Mouse (Mus musculus): Measurements from ENCODE around the gene Rassf5.

DNA sequence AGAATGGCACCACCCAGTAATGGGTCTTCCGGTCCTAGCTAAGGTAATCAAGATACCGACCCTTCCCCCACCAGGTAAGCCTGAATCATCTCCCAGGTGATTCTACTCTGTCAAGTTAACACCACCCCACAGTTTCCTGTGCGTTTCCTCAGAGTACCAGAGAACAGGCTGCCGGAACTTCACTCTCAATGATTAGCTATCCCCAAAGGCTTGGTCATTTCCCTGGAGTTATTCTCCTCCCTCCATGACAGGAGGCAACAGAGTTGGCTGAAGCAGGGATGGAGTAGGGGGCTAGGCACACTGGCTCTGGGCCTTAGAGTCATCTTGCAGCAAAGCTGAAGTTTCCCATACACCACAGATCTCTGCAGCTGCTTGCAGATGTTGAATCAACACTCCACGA, 57.2 kb downstream of the Rassf5 start:
- TF ChIP-seq CTCF (IDR thresholded peaks at IDR 0.05) (no peak), EP300 (IDR thresholded peaks at IDR 0.05) (no peak)

All from lung, postnatal 0 days (tissue).